Mouse (Mus musculus) hindbrain, embryonic 15.5 days (tissue): Measurements from ENCODE around the gene Ttn. TPM values are rescaled to one million over a fixed set of nuclear protein-coding genes. Genes with fewer than 3 reads are reported as not detected.

Source experiments
- ATAC-seq: fragments of 200-750 bp; cut with Nextera tagmentation; 2 replicates; pipeline ENCODE4 v1.8.0; 2017; ENCODE audit warnings: low read depth, moderate number of reproducible peaks, moderate TSS enrichment; ENCODE audit not compliant: low FRiP score
- H3K27ac ChIP-seq: fragments of 300-500 bp; sonication (generic); replicated peaks from 2 replicates; pipeline ENCODE4 v1.5.1; 2015; ENCODE audit warnings: mild to moderate bottlenecking, inconsistent platforms
- H3K27me3 ChIP-seq: fragments of 300-500 bp; sonication (generic); 2 replicates; pipeline ENCODE4 v1.6.1; 2015; ENCODE audit warnings: control low read depth, inconsistent platforms
- H3K36me3 ChIP-seq: fragments of 300-500 bp; sonication (generic); 2 replicates; pipeline ENCODE4 v1.6.1; 2015; ENCODE audit warnings: control low read depth, inconsistent platforms
- H3K4me1 ChIP-seq: fragments of 300-500 bp; sonication (generic); replicated peaks from 2 replicates; pipeline ENCODE4 v1.6.1; 2015; ENCODE audit warnings: control low read depth, inconsistent platforms
- H3K4me2 ChIP-seq: fragments of 300-500 bp; sonication (generic); 2 replicates; pipeline ENCODE4 v1.6.1; 2015; ENCODE audit warnings: moderate library complexity, mild to moderate bottlenecking, inconsistent platforms
- H3K4me3 ChIP-seq: fragments of 300-500 bp; sonication (generic); 2 replicates; pipeline ENCODE4 v1.5.1; 2015; ENCODE audit warnings: mild to moderate bottlenecking, inconsistent platforms
- H3K9ac ChIP-seq: fragments of 300-500 bp; sonication (generic); 2 replicates; pipeline ENCODE4 v1.6.1; 2015; ENCODE audit warnings: inconsistent platforms
- H3K9me3 ChIP-seq: fragments of 300-500 bp; sonication (generic); 2 replicates; pipeline ENCODE4 v1.6.1; 2016; ENCODE audit warnings: control low read depth, inconsistent platforms
- WGBS: fragments of 180-500 bp; shearing (Covaris S2); methylation state at CpG from one replicate; pipeline ENCODE4 v1.1.7; 2015; 5-methylcytosine and 5-hydroxymethylcytosine counted together
- polyA plus RNA-seq: library from polyadenylated mRNA; unstranded; fragments of >200 nt; fragmentation: Nextera tagmentation; extraction: Ambion mirVana; gene quantifications from 2 replicates; pipeline ENCODE4 v1.2.1, GENCODE M21; 2015

The Ttn gene
- polyA plus RNA-seq, 1 experiment from 2014 or later = 0.30 TPM

GRCm38 (mm10) chr2:76817796-76818195 lies 164.6 kb downstream of the Ttn start:
- WGBS = 5% methylated on average over 2 of the region's 2 CpGs
- no peaks in the 10 kb centered on the region for H3K4me1 ChIP-seq

GRCm38 (mm10) chr2:76814048-76814817 lies 168.1 kb downstream of the Ttn start:
- H3K9me3 ChIP-seq = no peaks in the 10 kb centered on the region
- H3K4me3 ChIP-seq = no peak overlapping the region
- no peaks in the 10 kb centered on the region for H3K27me3 ChIP-seq
- H3K9ac ChIP-seq = no peak overlapping the region
- WGBS = 94% methylated on average over 20 of the region's 20 CpGs
- H3K27ac ChIP-seq = no peak overlapping the region
- H3K4me1 ChIP-seq = no peaks in the 10 kb centered on the region
- no peaks in the 10 kb centered on the region for H3K36me3 ChIP-seq
- ATAC-seq = no peak
- no peak overlapping the region for H3K4me2 ChIP-seq

More at GRCm38 (mm10) chr2:76817796-76818195, 164.6 kb downstream of the Ttn start:
- H3K36me3 ChIP-seq = no peaks in the 10 kb centered on the region
- H3K9me3 ChIP-seq = no peaks in the 10 kb centered on the region
- no peak for ATAC-seq
- H3K9ac ChIP-seq = no peak overlapping the region
- no peak overlapping the region for H3K27ac ChIP-seq
- no peaks in the 10 kb centered on the region for H3K27me3 ChIP-seq
- H3K4me2 ChIP-seq = no peak overlapping the region
- no peak overlapping the region for H3K4me3 ChIP-seq

GRCm38 (mm10) chr2:76811160-76811559 lies 171.2 kb downstream of the Ttn start:
- no peak overlapping the region for H3K4me2 ChIP-seq
- WGBS = 93% methylated on average over 17 of the region's 17 CpGs
- no peaks in the 10 kb centered on the region for H3K27me3 ChIP-seq
- H3K9ac ChIP-seq = no peak overlapping the region
- no peak overlapping the region for H3K4me3 ChIP-seq
- no peaks in the 10 kb centered on the region for H3K36me3 ChIP-seq
- no peak overlapping the region for H3K27ac ChIP-seq
- H3K9me3 ChIP-seq = no peaks in the 10 kb centered on the region
- no peak for ATAC-seq
- no peaks in the 10 kb centered on the region for H3K4me1 ChIP-seq

- no peaks in the 10 kb centered on the region for H3K36me3 ChIP-seq
- no peak overlapping the region for H3K27ac ChIP-seq
- no peak overlapping the region for H3K4me2 ChIP-seq
- no peak overlapping the region for H3K4me3 ChIP-seq
- H3K9me3 ChIP-seq = no peaks in the 10 kb centered on the region
- H3K9ac ChIP-seq = no peak overlapping the region
- no peak for ATAC-seq
- WGBS = 95% methylated on average over 10 of the region's 10 CpGs
- no peaks in the 10 kb centered on the region for H3K27me3 ChIP-seq
- H3K4me1 ChIP-seq = no peaks in the 10 kb centered on the region
Observed at GRCm38 (mm10) chr2:76808334-76808733, 174.0 kb downstream of the Ttn start.

- Histone ChIP-seq H3K9me3 (no peaks in the 10 kb centered on the region), H3K4me1 (no peaks in the 10 kb centered on the region), H3K4me2 (no peak overlapping the region), H3K27ac (no peak overlapping the region), H3K27me3 (no peaks in the 10 kb centered on the region), H3K36me3 (no peaks in the 10 kb centered on the region), H3K9ac (no peak overlapping the region), H3K4me3 (no peak overlapping the region)
- WGBS = 85% methylated on average over 7 of the region's 7 CpGs
- no peak for ATAC-seq
Observed at GRCm38 (mm10) chr2:76807284-76807683, 175.1 kb downstream of the Ttn start.

GRCm38 (mm10) chr2:76806861-76807260 lies 175.5 kb downstream of the Ttn start:
- Histone ChIP-seq H3K9me3 (no peaks in the 10 kb centered on the region), H3K36me3 (no peaks in the 10 kb centered on the region), H3K9ac (no peak overlapping the region), H3K27me3 (no peaks in the 10 kb centered on the region), H3K4me1 (no peaks in the 10 kb centered on the region), H3K27ac (no peak overlapping the region), H3K4me2 (no peak overlapping the region), H3K4me3 (no peak overlapping the region)
- WGBS = 80% methylated on average over 9 of the region's 9 CpGs
- ATAC-seq = no peak

- H3K9ac ChIP-seq = no peak overlapping the region
- no peaks in the 10 kb centered on the region for H3K27me3 ChIP-seq
- WGBS = 74% methylated on average over 4 of the region's 4 CpGs
- H3K36me3 ChIP-seq = no peaks in the 10 kb centered on the region
- no peak overlapping the region for H3K4me3 ChIP-seq
- no peaks in the 10 kb centered on the region for H3K4me1 ChIP-seq
- H3K9me3 ChIP-seq = no peaks in the 10 kb centered on the region
- no peak overlapping the region for H3K27ac ChIP-seq
- no peak for ATAC-seq
- H3K4me2 ChIP-seq = no peak overlapping the region
Observed at GRCm38 (mm10) chr2:76806376-76806775, 176.0 kb downstream of the Ttn start.

GRCm38 (mm10) chr2:76805191-76805892 lies 177.0 kb downstream of the Ttn start:
- no peak overlapping the region for H3K4me2 ChIP-seq
- H3K4me3 ChIP-seq = no peak overlapping the region
- ATAC-seq = no peak
- H3K9me3 ChIP-seq = no peaks in the 10 kb centered on the region
- no peaks in the 10 kb centered on the region for H3K4me1 ChIP-seq
- no peak overlapping the region for H3K27ac ChIP-seq
- WGBS = 77% methylated on average over 5 of the region's 5 CpGs
- H3K27me3 ChIP-seq = no peaks in the 10 kb centered on the region
- H3K36me3 ChIP-seq = no peaks in the 10 kb centered on the region
- H3K9ac ChIP-seq = no peak overlapping the region

- Histone ChIP-seq H3K36me3 (no peaks in the 10 kb centered on the region), H3K4me1 (no peaks in the 10 kb centered on the region), H3K4me3 (no peak overlapping the region), H3K4me2 (no peak overlapping the region), H3K27ac (no peak overlapping the region), H3K9me3 (no peaks in the 10 kb centered on the region), H3K27me3 (no peaks in the 10 kb centered on the region), H3K9ac (no peak overlapping the region)
- WGBS = 96% methylated on average over 12 of the region's 12 CpGs
- ATAC-seq = no peak
Observed at GRCm38 (mm10) chr2:76784171-76784570, 198.2 kb downstream of the Ttn start.

GRCm38 (mm10) chr2:76780792-76781191 lies 201.6 kb downstream of the Ttn start:
- Histone ChIP-seq H3K27me3 (no peaks in the 10 kb centered on the region), H3K36me3 (no peaks in the 10 kb centered on the region), H3K4me2 (no peak overlapping the region), H3K27ac (no peak overlapping the region), H3K9ac (no peak overlapping the region), H3K4me1 (no peaks in the 10 kb centered on the region), H3K4me3 (no peak overlapping the region), H3K9me3 (no peaks in the 10 kb centered on the region)
- 92% methylated on average over 13 of the region's 13 CpGs for WGBS
- no peak for ATAC-seq

GRCm38 (mm10) chr2:76769831-76770230 lies 212.5 kb downstream of the Ttn start:
- no peaks in the 10 kb centered on the region for H3K9me3 ChIP-seq
- ATAC-seq = no peak
- H3K4me2 ChIP-seq = no peak overlapping the region
- H3K9ac ChIP-seq = no peak overlapping the region
- H3K27ac ChIP-seq = no peak overlapping the region
- H3K4me1 ChIP-seq = no peaks in the 10 kb centered on the region
- no peaks in the 10 kb centered on the region for H3K36me3 ChIP-seq
- WGBS = 95% methylated on average over 10 of the region's 10 CpGs
- no peak overlapping the region for H3K4me3 ChIP-seq
- no peaks in the 10 kb centered on the region for H3K27me3 ChIP-seq

GRCm38 (mm10) chr2:76767231-76767630 lies 215.1 kb downstream of the Ttn start:
- no peak for ATAC-seq
- no peak overlapping the region for H3K4me2 ChIP-seq
- H3K9ac ChIP-seq = no peak overlapping the region
- no peaks in the 10 kb centered on the region for H3K27me3 ChIP-seq
- H3K4me1 ChIP-seq = no peaks in the 10 kb centered on the region
- no peak overlapping the region for H3K4me3 ChIP-seq
- no peak overlapping the region for H3K27ac ChIP-seq
- WGBS = 96% methylated on average over 12 of the region's 12 CpGs
- no peaks in the 10 kb centered on the region for H3K9me3 ChIP-seq
- H3K36me3 ChIP-seq = no peaks in the 10 kb centered on the region
